Mouse (Mus musculus): Measurements from ENCODE around the gene Elmo1. TPM values are rescaled to one million over a fixed set of nuclear protein-coding genes. Genes with fewer than 3 reads are reported as not detected.

Gene Elmo1
- polyA plus RNA-seq, 1 experiment from 2014 or later, result 49.6 TPM

DNA sequence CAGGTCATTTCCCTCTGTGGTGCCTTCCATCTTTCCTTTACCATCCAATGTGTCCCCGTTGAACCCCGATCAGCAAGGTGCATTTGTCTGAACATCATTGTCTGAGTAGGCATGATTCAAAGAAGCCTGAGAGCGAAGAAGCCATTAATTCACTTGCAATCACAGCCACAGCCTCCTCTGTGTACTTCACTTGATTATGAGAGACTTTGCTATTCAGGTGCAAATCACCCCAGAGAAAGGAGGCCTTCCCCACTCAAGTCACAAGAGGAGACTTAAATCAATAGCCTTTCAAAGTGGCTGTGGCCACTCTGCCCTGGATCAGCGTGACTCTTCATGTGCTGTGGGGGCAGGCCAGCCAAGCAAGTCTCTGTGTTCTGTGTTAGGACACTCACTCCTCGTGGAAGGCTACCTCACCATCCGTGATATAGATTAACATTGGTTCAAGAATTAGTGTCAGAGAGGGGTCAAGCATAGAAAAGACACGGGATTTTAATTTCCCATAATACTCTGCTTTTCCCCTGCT is 360.5 kb downstream of the Elmo1 start:
- WGBS, result 38% methylated on average over 7 of the region's 7 CpGs

DNA sequence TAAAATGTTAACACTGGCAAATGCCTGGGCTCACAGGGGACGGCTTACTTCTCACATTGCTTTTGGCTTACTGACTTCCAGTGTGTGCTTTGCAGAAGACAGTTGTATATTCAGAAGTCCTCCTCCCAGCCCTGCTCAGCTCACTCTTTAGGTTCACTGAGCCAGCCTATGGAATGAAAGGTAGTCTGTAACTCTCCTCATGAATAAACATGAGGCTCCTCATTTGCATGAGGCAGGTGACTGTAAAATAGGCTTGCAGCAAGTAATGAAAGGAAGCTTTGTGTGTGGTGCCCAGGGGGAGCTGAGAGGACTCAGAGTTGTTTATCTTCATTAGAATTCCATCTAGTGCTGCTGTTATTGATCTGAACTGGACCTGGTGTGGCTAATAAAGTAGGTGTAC is 364.0 kb downstream of the Elmo1 start:
- Histone ChIP-seq H3K9me3 (ENCODE audit: control insufficient read depth, low read length) (no peaks in the 10 kb centered on the region), H3K27me3 (replicated peaks; ENCODE audit: control insufficient read depth, insufficient read depth, low read length) (no peaks in the 10 kb centered on the region), H3K4me1 (ENCODE audit: control insufficient read depth, insufficient read depth, low read depth, low read length) (peaks cover 6% of the 10 kb centered on the region; the same call in 1 of the 2 replicates), H3K4me3 (ENCODE audit: low read length) (no peak overlapping the region), H3K27ac (ENCODE audit: low read depth, low read length) (no peak overlapping the region), H3K9ac (ENCODE audit: low read depth, low read length) (no peak overlapping the region), H3K4me2 (ENCODE audit: low read length) (no peak overlapping the region), H3K36me3 (ENCODE audit: control insufficient read depth, insufficient read depth, low read length) (no peaks in the 10 kb centered on the region)
- WGBS, result 24% methylated on average over 1 of the region's 1 CpGs
- peak; percentile 93 for ATAC-seq

More for the DNA sequence above, 360.5 kb downstream of the Elmo1 start:
- 0 out of 2 replicates have a peak, but pooled peaks have one; percentile 32 for ATAC-seq
- Histone ChIP-seq H3K27me3 (replicated peaks; ENCODE audit: control insufficient read depth, insufficient read depth, low read length) (no peaks in the 10 kb centered on the region), H3K4me1 (ENCODE audit: control insufficient read depth, insufficient read depth, low read depth, low read length) (peaks cover 6% of the 10 kb centered on the region; the same call in 1 of the 2 replicates), H3K9ac (ENCODE audit: low read depth, low read length) (no peak overlapping the region), H3K4me3 (ENCODE audit: low read length) (no peak overlapping the region), H3K4me2 (ENCODE audit: low read length) (no peak overlapping the region), H3K36me3 (ENCODE audit: control insufficient read depth, insufficient read depth, low read length) (no peaks in the 10 kb centered on the region), H3K9me3 (ENCODE audit: control insufficient read depth, low read length) (no peaks in the 10 kb centered on the region), H3K27ac (ENCODE audit: low read depth, low read length) (no peak overlapping the region)

DNA sequence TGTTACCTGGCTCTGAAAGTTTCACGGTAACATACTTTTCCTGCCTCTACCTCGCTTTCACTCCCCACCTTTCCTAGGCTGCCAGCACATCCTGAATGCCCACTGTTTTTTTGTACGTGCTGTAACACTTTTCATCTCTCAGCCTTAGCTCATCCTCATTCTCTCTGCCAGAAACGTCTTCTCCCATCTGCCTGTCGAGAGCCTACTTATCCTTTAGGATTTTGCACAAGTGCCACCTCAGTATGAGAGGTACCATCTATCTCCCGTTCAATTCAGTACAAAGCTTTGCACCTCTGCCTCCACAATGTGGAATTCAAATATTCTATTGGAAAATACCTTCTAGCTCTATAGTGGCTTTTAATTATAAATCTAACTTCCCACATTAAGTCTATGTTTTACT is 369.7 kb downstream of the Elmo1 start:
- H3K36me3 ChIP-seq (ENCODE audit: control insufficient read depth, insufficient read depth, low read length), result no peaks in the 10 kb centered on the region

DNA sequence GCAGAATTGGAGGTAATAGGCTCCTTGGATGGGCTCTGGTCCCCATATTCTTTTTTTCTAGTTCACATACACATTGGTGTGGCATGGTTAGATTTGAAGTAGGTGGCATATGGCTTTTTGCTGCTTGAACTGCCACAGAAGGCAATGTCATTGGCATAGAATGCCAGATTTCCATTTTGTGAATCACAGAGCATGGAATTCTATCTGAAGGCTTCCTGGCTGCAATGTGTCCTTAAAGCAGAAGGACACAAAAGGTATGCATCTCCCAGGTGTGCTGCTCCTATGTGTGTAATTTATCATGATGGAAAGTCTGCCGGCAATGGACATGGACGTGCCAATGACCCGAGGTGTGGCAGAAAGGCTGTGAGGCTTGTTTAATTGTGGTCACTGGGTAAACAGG is 371.2 kb downstream of the Elmo1 start:
- H3K27me3 ChIP-seq (replicated peaks; ENCODE audit: control insufficient read depth, insufficient read depth, low read length), result no peaks in the 10 kb centered on the region
- H3K9ac ChIP-seq (ENCODE audit: low read depth, low read length), result no peak overlapping the region
- 80% methylated on average over 3 of the region's 3 CpGs for WGBS
- no peak overlapping the region for H3K27ac ChIP-seq (ENCODE audit: low read depth, low read length)
- no peak overlapping the region for H3K4me3 ChIP-seq (ENCODE audit: low read length)
- peak; percentile 57; the same call in 1 of the 2 replicates for ATAC-seq
- H3K4me1 ChIP-seq (ENCODE audit: control insufficient read depth, insufficient read depth, low read depth, low read length), result no peaks in the 10 kb centered on the region
- H3K9me3 ChIP-seq (ENCODE audit: control insufficient read depth, low read length), result no peaks in the 10 kb centered on the region
- no peaks in the 10 kb centered on the region for H3K36me3 ChIP-seq (ENCODE audit: control insufficient read depth, insufficient read depth, low read length)
- no peak overlapping the region for H3K4me2 ChIP-seq (ENCODE audit: low read length)

More for the DNA sequence above, 369.7 kb downstream of the Elmo1 start:
- Histone ChIP-seq H3K4me1 (ENCODE audit: control insufficient read depth, insufficient read depth, low read depth, low read length) (no peaks in the 10 kb centered on the region; the same call in 1 of the 2 replicates), H3K27me3 (replicated peaks; ENCODE audit: control insufficient read depth, insufficient read depth, low read length) (no peaks in the 10 kb centered on the region), H3K9me3 (ENCODE audit: control insufficient read depth, low read length) (no peaks in the 10 kb centered on the region), H3K4me2 (ENCODE audit: low read length) (no peak overlapping the region), H3K27ac (ENCODE audit: low read depth, low read length) (no peak overlapping the region), H3K9ac (ENCODE audit: low read depth, low read length) (no peak overlapping the region), H3K4me3 (ENCODE audit: low read length) (no peak overlapping the region)
- WGBS, result 83% methylated on average over 6 of the region's 6 CpGs
- ATAC-seq, result no peak

DNA sequence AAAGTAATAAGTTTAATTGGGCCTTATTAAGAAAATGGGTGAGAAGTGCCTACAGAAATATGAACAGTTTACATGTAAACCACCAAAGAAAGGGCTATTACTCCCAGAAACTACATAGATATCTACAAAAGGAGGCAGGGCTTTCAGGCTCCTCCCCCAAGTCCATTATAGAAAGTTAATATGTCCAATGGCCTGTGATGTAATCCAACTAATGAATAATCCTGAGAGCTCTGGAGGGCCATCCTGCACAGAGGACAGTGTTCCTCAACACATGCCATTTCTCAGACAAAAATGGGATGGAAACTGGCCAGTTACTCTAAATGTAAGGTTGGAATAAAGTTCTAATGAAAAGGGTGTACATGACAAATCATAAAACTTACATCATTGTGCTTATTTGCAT is 373.8 kb downstream of the Elmo1 start:
- Histone ChIP-seq H3K4me3 (ENCODE audit: low read length) (no peak overlapping the region), H3K4me2 (ENCODE audit: low read length) (no peak overlapping the region), H3K9ac (ENCODE audit: low read depth, low read length) (no peak overlapping the region), H3K36me3 (ENCODE audit: control insufficient read depth, insufficient read depth, low read length) (no peaks in the 10 kb centered on the region), H3K4me1 (ENCODE audit: control insufficient read depth, insufficient read depth, low read depth, low read length) (no peaks in the 10 kb centered on the region), H3K9me3 (ENCODE audit: control insufficient read depth, low read length) (no peaks in the 10 kb centered on the region), H3K27ac (ENCODE audit: low read depth, low read length) (no peak overlapping the region), H3K27me3 (replicated peaks; ENCODE audit: control insufficient read depth, insufficient read depth, low read length) (no peaks in the 10 kb centered on the region)
- ATAC-seq, result no peak

DNA sequence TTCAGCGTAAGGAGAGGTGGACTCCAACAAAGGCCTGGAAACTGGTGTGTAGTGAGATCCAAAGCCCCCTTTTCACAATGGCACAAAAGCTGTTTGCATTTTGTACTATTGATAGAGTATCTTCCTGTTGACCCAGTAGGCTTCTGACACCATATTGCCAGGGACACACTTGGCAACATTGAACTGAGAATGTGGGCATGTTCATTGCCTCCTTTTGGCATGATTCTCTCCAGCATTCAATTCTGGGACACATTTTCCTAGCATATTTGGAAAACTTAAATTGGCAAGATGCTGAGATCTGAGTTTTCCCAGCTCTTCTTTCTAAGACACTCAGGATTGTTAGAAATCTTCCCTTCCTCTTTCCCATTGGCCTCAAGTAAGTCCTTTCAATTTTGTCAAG is 377.0 kb downstream of the Elmo1 start:
- ATAC-seq, result no peak
- no peak overlapping the region for H3K4me3 ChIP-seq (ENCODE audit: low read length)
- peaks cover 5% of the 10 kb centered on the region for H3K4me1 ChIP-seq (ENCODE audit: control insufficient read depth, insufficient read depth, low read depth, low read length)
- no peak overlapping the region for H3K9ac ChIP-seq (ENCODE audit: low read depth, low read length)
- no peak overlapping the region for H3K4me2 ChIP-seq (ENCODE audit: low read length)
- 92% methylated on average over 1 of the region's 1 CpGs for WGBS
- H3K27ac ChIP-seq (ENCODE audit: low read depth, low read length), result no peak overlapping the region
- no peaks in the 10 kb centered on the region for H3K9me3 ChIP-seq (ENCODE audit: control insufficient read depth, low read length)
- H3K27me3 ChIP-seq (replicated peaks; ENCODE audit: control insufficient read depth, insufficient read depth, low read length), result no peaks in the 10 kb centered on the region
- H3K36me3 ChIP-seq (ENCODE audit: control insufficient read depth, insufficient read depth, low read length), result no peaks in the 10 kb centered on the region

DNA sequence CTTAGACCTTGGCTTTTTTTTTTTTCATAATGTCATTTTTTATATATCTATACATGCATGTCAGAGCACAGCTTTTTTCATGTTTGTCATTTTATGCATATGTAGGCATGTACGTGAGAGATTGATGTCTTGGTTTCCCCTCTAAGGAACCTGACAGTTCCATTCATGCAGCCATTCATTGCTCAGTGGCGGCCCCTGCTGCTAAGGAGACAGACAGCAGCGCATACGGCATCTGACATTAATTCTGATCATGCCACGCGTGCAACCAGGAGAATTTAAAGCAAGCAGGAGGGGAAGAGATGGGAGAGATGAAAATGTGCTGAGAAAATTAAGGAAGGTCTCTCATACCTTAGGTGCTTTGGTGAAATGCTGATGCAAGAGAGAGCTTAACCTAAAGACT is 381.3 kb downstream of the Elmo1 start:
- peak; percentile 58 for ATAC-seq
- Histone ChIP-seq H3K27me3 (replicated peaks; ENCODE audit: control insufficient read depth, insufficient read depth, low read length) (no peaks in the 10 kb centered on the region), H3K9ac (ENCODE audit: low read depth, low read length) (peak overlapping the region; percentile 58), H3K27ac (ENCODE audit: low read depth, low read length) (peak overlapping the region; percentile 84), H3K4me1 (ENCODE audit: control insufficient read depth, insufficient read depth, low read depth, low read length) (peaks cover 9% of the 10 kb centered on the region), H3K4me3 (ENCODE audit: low read length) (peak overlapping the region; percentile 50), H3K9me3 (ENCODE audit: control insufficient read depth, low read length) (no peaks in the 10 kb centered on the region), H3K4me2 (ENCODE audit: low read length) (peak overlapping the region; percentile 60), H3K36me3 (ENCODE audit: control insufficient read depth, insufficient read depth, low read length) (no peaks in the 10 kb centered on the region)
- WGBS, result 5% methylated on average over 6 of the region's 6 CpGs

DNA sequence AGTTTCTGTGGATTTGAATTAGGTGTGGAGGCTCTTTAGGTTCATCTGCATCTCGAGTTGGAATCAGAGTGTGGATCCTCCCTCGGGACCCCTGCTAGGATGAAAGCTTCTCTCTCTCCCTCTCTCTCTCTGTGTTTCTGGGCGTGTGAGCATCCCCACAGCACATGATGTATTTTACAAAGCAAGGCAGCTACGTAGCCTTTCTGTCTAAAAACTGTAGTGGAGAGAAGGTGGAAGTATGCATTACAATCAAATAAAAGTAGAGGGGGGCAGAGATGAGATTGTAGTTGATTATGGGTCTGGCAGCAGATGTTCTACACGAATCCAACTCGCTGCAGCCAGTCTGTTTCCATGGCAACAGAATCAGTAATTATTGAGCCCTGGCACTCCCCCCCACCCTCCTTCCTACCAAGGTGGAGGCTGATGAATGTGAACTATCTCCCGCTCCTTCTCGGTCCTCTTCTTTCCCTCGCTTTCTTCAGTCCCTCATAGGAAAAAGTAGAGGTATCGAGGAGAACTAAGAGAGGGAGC is 382.0 kb downstream of the Elmo1 start:
- peak overlapping the region; percentile 50 for H3K4me3 ChIP-seq (ENCODE audit: low read length)
- H3K36me3 ChIP-seq (ENCODE audit: control insufficient read depth, insufficient read depth, low read length), result no peaks in the 10 kb centered on the region
- peak overlapping the region; percentile 58 for H3K9ac ChIP-seq (ENCODE audit: low read depth, low read length)
- ATAC-seq, result peak; percentile 72
- H3K4me1 ChIP-seq (ENCODE audit: control insufficient read depth, insufficient read depth, low read depth, low read length), result peaks cover 9% of the 10 kb centered on the region
- H3K9me3 ChIP-seq (ENCODE audit: control insufficient read depth, low read length), result no peaks in the 10 kb centered on the region
- no peaks in the 10 kb centered on the region for H3K27me3 ChIP-seq (replicated peaks; ENCODE audit: control insufficient read depth, insufficient read depth, low read length)
- H3K4me2 ChIP-seq (ENCODE audit: low read length), result peak overlapping the region; percentile 60
- peak overlapping the region; percentile 84 for H3K27ac ChIP-seq (ENCODE audit: low read depth, low read length)
- 18% methylated on average over 10 of the region's 10 CpGs for WGBS

DNA sequence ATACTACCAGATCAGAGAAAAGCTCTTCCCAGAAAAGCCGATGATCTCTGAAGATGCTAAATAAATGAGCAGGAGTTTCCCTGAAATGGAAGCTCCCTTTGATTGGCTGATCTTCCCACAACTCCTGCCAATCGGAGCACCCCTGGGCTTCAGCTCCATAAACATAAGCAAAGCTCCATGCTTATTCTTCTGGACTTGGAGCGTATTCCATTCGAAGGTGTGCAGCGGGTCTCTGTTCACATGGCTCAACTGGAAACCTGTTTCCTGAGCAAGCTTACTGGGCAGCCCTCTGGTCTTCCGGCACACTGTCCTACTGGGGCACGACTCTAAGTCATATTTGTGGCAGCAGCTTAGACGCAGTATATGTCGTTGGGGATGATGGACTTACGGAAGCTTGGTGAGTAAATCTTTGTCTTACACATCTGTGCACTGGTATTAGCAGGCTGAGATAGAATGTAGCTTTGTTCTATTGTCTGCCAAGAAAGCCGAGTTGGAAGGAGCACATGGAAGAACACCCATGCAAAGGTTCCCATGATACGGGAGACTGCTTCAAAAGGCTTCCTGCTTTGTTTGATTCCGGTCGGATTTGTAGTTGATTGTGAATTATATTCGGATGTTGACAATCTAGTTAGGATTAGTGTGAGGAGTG is 382.6 kb downstream of the Elmo1 start:
- peak; percentile 90 for ATAC-seq
- Histone ChIP-seq H3K4me1 (ENCODE audit: control insufficient read depth, insufficient read depth, low read depth, low read length) (peaks cover 9% of the 10 kb centered on the region), H3K27me3 (replicated peaks; ENCODE audit: control insufficient read depth, insufficient read depth, low read length) (no peaks in the 10 kb centered on the region), H3K9me3 (ENCODE audit: control insufficient read depth, low read length) (no peaks in the 10 kb centered on the region), H3K4me3 (ENCODE audit: low read length) (peak overlapping the region; percentile 50), H3K9ac (ENCODE audit: low read depth, low read length) (peak overlapping the region; percentile 58), H3K36me3 (ENCODE audit: control insufficient read depth, insufficient read depth, low read length) (no peaks in the 10 kb centered on the region), H3K4me2 (ENCODE audit: low read length) (peak overlapping the region; percentile 60), H3K27ac (ENCODE audit: low read depth, low read length) (peak overlapping the region; percentile 84)
- 29% methylated on average over 15 of the region's 15 CpGs for WGBS

All from hindbrain, embryonic 16.5 days (tissue).